Mouse (Mus musculus): ENCODE data around the gene Chkb.

The Chkb gene

DNA sequence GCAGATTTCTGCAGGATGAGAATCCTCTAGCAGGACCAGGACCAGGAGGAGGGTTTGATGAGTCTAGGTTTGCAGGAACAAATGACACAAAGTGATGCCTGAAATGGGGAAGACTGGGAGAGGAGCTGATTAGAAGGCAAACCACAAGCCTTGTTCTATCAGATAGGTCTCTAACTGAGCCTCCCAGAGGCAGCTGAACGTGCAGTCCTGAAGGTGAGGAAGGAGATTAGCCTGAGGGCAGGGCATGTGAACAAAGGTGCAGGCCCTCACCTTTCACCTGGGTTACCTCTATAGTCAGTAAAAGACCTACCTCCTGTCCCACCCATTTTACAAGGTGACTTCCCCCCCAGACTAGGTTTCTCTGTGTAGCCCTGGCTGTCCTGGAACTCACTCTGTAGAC, 30.0 kb downstream of the Chkb start:
- no peak for DNase-seq (ENCODE audit: low spot score)

GRCm38 (mm10) chr15:89398146-89398545, 31.6 kb downstream of the Chkb start:
- no peak for DNase-seq (ENCODE audit: low spot score)

DNA sequence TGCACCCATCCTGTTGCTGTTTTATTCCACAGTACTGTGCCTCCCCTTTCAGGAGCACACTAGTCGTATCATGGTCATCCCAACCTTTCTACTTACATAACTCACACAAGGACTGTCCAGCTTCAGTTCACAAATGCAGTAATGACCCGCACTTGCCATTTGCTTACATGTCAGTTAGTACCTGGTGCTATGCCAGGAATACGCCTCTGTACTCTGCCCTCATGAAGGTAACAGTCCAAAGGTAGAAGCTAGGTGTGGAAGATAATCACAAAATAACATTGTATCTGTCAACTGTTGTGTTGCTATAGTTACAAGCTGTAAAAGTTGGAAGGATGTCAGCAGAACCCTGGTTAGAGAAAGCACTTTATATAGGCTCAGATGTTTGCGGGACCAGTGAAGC, 32.8 kb downstream of the Chkb start:
- no peak for DNase-seq (ENCODE audit: low spot score)

- no peak for DNase-seq (ENCODE audit: low spot score)
These were observed 39.6 kb downstream of the Chkb start for GRCm38 (mm10) chr15:89390081-89390480.

GRCm38 (mm10) chr15:89387127-89387526, 42.6 kb downstream of the Chkb start:
- DNase-seq (ENCODE audit: low spot score) = no peak

DNA sequence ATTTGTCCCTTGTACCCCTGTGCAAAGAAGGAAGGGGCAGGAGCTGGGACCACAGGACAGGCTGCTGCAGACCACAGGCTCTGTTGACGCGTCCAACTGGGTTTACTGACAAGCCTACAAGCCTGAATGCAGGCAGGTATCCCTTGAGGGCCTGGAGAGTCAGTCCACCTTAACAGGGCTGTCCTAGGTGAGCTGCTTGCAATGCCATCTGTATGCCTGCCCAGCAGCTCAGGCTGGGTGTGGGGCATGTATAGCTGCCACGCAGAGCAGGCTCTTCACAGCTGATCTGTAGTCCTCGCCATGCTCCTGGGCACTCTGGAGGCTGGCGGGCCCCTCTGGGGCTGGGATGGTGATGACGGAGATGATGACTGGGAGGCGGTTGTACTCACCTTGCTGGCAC, 45.1 kb downstream of the Chkb start, which contains the start of gene Klhdc7b:
Klhdc7b (plus strand) TSS at position 301 of the 400 bp plus-strand sequence.
- no peak for DNase-seq (ENCODE audit: low spot score)

DNA sequence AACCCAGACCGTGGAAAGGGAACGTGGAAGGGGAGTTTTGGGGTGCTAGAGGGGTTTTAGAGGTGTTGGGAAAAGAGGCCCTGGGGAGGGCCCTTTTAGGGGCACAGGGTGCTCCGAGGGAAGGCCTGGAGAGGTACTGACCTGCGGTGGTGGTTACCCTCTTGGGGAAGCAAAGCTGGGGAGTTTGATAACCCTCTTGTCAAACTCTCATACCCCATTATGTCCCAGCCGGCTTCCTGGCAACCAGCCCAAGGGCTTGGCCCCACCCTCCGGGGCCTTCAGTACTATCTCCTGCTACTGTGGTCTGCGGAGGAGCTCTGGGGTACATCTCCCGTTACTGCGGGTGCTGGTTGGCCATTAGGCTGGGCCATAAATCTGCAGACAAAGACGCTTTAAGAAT, 50.3 kb downstream of the Chkb start:
- DNase-seq (ENCODE audit: low spot score) = no peak

DNA sequence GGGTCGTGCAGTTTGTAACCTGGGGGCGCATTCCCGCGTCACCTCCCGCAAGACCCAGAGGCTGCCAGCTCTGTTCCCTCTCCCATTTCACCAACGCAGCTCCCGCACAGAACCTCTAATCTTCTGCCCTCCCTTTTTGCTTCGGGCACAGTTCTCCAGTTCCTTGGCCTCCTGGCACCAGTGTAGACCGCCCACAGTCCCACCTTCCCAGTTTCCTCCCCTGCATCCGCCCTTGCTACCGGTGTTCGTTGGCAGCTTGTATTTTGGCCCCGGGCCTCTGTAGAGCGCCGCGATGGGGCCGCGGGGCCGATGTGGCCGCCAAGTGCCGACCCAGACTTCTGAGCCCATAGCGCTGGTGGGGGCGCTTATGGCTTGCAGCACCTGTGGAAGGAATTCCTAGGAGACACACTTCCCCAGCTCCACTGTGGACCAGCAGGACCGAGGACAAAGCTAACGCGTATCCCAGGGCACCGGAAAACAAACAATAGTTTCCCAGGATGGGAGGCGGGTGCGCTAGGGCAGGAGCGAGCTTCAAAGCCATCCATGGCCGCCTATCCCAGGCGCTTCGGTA, 50.8 kb downstream of the Chkb start, which contains the start of gene Odf3b:
Odf3b (minus strand) TSS at position 452 of the 571 bp plus-strand sequence.
- DNase-seq (ENCODE audit: low spot score) = no peak

DNA sequence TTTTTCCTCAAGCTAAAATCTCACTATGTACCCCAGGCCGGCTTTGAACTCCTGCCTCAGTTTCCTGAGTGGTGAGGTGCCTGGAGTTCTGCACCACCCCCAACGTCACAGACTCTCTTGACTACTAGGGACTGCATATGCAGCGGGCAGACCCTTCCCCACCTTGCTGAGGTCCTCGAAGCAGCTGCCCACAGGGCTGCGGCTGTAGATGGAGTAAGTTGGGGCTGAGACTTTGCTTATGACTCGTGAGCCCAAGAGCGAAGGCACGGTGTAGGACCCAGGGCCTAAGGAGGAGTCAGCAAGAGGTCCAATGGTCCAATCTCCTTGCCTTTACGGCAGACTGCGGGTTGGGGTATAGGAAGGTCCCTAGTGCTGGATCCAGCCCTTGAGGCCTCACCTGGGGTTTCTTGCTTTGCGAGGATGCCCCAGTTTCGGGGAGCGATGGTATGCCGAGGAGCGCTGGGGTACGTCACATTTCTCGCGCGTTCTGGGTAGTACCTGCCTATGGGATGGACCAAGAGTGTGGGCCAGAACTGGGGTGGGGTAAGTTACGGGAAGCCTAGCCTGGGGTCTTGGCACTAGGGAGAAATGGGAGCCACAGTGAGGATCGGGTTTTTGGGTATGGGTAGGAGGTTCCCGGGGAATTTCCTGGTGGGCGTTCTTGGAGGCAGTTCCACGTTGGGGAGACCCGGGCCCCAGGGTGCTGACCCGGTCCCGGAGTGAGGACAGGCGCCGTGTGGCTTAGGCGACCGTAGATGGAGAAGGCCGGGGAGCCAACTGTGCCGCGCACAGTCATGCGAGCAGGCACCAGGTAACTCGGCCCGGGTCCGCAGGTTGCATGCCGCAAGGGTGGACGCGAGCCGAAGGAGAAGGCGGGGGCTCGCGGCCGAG, 51.5 kb downstream of the Chkb start:
- DNase-seq (ENCODE audit: low spot score) = no peak

- no peak for DNase-seq (ENCODE audit: low spot score)
These were observed 52.3 kb downstream of the Chkb start for GRCm38 (mm10) chr15:89377362-89377761.

- no peak for DNase-seq (ENCODE audit: low spot score)
These were observed 52.8 kb downstream of the Chkb start, which contains the start of gene Tymp for GRCm38 (mm10) chr15:89376957-89377356. Gene Tymp (minus strand): TSS chr15:89377039.
